Mouse (Mus musculus): ENCODE measurements at regions not wholly inside any gene's neighbourhood (a gene's known extent, or its start where the extent isn't known, plus 50 kb on each side); places are given as distances from the start of the nearest gene placed in this dataset.

- DNase-seq = no peak
Measured at GRCm38 (mm10) chr12:16185431-16185923, 368.8 kb upstream of the Trib2 start.

DNA sequence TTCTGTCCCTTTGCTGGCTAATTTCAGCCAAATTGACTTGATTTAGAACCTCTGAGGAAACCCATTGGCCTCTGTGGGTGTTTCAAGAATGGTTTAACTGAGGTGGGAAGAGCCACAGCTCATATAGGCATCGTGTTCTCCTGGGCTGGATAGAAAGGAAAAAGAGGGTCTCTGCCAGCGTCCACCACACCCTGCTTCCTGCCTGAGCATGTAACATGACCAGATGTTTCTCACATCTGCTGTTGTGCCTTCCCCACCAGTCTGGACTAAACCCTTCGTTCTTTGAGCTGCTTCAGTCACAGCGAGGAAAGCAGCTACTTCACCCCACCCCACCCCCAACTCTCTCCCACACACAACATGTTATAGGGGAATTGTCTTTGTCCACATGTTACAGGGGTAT, 366.3 kb upstream of the Trib2 start:
- DNase-seq = no peak

DNA sequence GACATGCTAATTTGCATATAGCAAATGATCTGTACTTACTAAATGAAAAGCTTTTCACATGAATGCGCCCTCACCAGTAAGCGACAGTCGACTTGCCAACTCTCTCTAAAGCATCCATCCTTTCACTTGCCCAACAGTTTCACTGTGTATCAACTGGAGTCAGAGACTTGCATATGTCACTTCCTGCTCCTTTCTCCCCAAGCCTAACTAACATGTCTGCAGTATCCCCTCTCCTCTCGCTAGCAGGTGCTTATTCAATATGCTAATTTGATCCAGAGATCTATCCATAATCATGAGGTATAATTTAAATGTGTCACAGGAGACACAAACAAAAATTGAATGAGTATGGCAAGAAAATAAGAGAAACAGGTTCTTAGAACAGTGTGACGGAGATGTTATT, 364.9 kb upstream of the Trib2 start:
- no peak for DNase-seq

DNA sequence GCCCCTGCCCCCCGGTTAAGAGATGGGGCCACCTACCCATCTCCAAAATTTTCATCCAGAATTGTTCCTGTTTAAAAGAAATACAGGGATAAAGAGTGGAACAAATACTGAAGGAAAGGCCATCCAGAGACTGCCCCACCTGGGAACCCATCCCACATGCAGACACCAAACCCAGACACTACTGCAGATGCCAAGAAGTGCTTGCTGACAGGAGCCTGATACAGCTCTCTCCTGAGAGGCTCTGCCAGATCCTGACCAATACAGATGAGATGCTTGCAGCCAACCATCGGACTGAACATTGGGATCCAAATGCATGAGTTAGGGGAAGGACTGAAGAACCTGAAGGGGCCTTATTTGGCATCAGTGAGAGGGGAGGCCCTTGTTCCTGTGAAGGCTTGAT, 363.2 kb upstream of the Trib2 start:
- no peak for DNase-seq

GRCm38 (mm10) chr12:16176326-16176725, 359.6 kb upstream of the Trib2 start:
- DNase-seq = no peak

DNA sequence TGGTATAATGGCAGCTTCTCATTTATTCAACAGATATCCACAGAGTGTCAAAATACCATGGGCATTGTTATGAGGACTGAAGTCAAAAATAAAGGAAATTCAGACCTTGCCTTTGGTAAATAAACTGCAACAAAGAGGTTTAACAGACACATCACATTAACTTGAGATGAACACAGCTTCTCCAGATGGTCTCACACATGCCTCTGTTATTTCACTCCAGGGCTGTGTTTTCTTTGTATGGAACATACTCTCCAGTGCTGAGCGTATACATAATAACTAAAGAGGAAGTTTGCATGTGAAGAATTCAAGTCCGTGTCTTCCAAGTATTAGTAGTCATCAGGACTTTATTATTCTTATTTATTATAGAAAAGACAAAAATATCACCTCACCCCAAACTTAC, 355.5 kb upstream of the Trib2 start:
- DNase-seq = no peak

DNA sequence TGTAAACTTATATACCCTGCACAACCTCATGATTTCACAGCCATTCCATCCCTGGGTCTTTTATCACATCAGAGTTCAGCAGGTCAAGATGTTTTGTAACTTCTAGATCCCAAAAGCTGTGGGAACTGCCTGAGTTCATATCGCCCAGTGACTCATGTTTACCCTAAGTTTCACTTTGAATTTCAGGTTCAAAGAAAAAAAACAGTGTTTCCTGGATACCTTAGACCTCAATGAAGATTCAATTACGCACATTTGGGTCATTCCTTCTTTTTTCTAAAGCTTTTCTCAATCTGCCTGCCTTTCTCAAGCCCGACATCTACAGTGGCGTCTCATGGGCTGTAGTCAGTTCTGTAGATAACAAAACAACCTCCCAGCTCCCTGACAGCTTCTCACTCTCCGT, 354.9 kb upstream of the Trib2 start:
- no peak for DNase-seq

DNA sequence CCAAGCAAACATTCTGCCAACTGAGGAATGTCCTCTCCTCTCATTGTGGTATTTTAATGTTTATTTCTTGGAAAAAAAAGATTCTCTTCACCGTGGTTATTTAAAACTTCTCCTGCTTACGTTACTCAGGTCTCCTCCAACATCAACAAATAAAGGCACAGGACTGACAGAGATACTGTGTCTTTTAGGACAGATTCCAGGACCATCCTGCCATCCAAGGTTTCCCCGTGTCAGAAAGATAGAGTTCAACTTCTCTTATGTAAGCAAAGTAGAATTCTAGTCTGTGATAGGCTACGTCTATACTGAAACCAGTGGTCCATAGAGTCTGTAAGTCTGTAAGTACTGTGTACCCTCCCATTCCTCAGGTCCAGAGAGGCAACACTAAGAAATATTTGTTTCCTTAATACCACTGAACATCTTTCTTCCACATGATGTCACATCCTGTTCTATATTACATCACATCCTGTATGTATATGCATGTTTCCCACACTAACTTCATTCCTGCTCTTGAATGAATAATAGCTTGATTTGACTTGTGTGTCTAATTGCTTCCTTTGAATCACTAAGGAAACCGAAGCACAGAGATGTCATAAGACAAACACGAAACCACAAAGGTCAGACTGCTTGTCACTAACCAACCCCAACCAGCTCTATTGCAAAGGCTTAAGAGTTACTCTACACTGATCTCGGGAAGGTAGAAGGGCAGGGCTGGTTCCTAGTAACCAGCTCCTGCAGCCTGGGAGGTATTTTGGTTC, 353.2 kb upstream of the Trib2 start:
- no peak for DNase-seq

DNA sequence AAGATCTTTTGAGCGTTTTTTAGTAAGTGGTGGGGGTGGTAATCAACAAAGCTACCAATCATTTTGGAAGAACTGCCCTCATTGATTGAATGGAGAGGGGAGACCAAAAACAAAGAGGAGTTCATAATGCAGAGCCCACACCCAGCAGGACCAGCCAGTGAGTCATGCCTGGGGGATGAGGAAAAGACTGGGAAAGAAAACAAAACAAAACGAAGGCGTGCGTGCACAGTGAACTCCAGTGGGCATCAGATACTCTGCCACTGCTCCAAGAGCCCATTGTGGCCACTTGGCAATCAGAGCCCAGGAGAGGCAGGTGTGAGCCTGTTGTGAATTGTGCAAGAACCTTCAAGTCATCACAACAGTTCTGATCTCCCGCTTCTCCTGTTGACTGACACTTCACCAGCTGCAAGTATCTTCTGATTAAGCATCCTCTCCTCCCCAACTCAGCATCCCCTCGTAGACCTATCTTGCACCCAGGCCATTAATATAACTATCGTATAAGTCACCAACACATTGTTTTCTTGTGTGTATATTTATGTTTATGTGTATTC, 351.1 kb upstream of the Trib2 start:
- DNase-seq = no peak

- DNase-seq = no peak
Measured at GRCm38 (mm10) chr12:16165126-16165525, 348.4 kb upstream of the Trib2 start.

- DNase-seq = no peak
Measured at GRCm38 (mm10) chr12:16161947-16162346, 345.2 kb upstream of the Trib2 start.

DNA sequence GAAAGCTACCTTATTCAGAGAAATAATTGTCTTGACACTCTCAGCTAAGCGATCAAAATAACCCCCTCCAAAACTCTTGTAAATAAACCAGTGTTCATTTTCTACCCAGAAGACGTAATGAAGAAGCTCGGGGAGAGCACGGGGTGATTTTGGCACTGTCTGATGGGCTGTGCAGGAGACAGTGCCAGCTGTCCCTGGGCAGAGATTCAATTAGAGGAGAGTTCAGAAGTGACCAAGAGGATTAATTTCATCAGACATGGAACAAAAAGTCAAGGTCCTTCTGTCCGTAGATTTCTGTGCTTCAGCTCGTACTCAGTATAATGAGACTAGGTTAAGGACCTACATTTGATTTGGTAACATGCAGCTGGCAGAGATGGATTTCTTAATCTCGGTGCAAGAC, 341.2 kb upstream of the Trib2 start:
- DNase-seq = no peak

- DNase-seq = no peak
Measured at GRCm38 (mm10) chr12:16155791-16156558, 339.3 kb upstream of the Trib2 start.

DNA sequence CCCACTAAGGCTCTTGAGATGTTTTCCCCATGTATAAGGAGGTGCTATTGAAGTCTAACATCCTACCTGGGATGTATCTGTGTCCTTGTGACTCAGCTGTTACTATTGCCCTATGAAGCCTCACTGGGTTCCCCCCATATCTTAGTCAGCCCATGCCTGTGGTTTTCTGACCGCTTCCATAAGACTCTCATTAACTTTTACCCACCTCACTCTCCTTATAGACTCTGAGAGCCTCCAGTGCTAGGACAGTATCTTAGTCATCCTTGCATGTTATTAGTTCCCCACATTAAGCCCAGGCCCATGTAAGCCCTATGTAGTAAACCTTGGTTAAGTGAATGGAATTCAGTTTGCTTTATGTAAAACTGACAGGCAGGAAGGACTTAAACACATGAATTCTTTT, 337.5 kb upstream of the Trib2 start:
- no peak for DNase-seq

GRCm38 (mm10) chr12:16152108-16152507, 335.4 kb upstream of the Trib2 start:
- DNase-seq = no peak

GRCm38 (mm10) chr12:16151170-16151702, 334.5 kb upstream of the Trib2 start:
- DNase-seq = no peak

DNA sequence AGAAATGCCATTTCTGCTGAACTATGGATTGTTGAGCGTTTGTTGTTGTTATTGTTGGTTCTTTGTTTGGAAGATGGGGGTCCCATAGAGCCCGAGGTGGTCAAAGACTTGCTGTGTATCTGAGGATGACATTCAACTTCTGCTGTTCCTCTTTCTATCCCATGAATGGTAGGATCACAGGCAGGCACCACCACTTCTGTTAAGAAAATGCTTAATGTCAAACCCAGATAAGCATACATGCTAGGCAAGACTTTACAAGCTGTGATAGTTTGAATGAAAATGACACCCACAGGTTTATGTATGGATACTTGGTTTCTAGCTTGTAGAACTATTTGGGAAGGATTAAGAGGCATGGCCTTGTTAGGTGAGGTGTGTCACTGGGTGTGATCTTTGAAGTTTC, 330.2 kb upstream of the Trib2 start:
- no peak for DNase-seq

DNA sequence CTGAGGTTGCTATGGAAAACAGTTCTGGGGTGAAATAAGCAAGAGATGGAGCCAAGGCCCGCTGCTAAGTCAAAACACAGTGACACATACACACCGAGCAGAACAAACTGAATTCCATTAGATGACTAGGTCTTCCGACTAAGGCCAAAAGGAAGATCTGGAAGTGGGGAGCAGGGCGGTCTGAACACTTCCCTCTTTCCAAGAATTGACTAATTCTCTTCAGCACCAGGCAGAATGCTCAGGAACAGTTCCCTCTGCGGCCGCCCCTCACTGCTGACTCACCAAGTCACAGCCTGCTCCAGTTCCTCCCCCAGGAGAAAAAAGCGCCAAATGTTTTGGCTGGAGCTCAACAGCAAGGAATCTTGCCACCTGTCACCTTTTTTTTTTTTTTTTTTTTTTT, 328.9 kb upstream of the Trib2 start:
- DNase-seq = no peak

GRCm38 (mm10) chr12:16141193-16141592, 324.5 kb upstream of the Trib2 start:
- no peak for DNase-seq

- no peak for DNase-seq
Measured at GRCm38 (mm10) chr12:16140511-16141110, 323.9 kb upstream of the Trib2 start.

GRCm38 (mm10) chr12:16139152-16139551, 322.4 kb upstream of the Trib2 start:
- DNase-seq = no peak

- no peak for DNase-seq
Measured at GRCm38 (mm10) chr12:16137801-16138200, 321.1 kb upstream of the Trib2 start.

GRCm38 (mm10) chr12:16136214-16136671, 319.5 kb upstream of the Trib2 start:
- DNase-seq = no peak
